Mouse (Mus musculus): ENCODE results near the gene Gm37240. TPM values are rescaled to one million over a fixed set of nuclear protein-coding genes. Genes with fewer than 3 reads are reported as not detected.

The Gm37240 gene
- polyA plus RNA-seq, 1 experiment from 2014 or later, result 3.0 TPM

DNA sequence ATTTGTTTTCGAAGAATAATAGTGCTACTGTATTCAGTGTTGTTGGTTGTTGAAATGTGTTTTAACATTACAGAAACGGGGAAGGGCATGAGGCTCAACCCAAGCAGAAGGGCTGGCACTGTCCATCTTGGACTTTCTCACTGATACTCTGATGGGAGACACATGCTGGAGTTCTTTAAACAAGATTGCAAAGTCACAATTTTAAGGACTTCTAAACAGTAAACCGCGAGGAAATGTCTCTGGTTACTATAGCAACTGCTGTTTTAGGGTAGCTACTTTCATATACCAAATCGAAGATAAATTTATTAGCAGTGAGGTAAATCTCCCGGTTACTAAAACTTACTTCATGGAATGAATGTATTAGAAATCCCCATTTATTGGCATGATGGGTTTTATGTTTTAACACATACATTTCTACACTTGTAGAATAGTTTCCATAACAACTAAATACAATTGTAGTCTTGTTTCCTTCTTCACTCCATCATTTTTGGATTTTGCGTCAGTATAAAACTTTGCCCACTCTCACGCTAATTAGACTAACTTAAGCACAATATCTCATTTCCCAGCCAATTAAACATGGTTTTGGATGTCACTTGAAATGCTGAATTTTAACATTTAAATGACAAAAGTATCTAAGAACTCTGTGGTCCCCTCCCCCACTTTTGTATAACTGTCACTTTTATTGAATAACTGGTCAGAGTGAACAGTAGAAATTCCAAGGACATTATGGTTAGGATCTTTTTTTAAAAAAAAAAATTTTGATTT lies 932.1 kb downstream of the Gm37240 start:
- Histone ChIP-seq H3K36me3 (0 out of 2 replicates have a peak, but pooled peaks cover 3% of the 10 kb centered on the region), H3K4me1 (peaks cover 9% of the 10 kb centered on the region), H3K27me3 (ENCODE audit: insufficient read depth, poor library complexity, severe bottlenecking) (no peaks in the 10 kb centered on the region), H3K9me3 (no peaks in the 10 kb centered on the region), H3K4me3 (no peak overlapping the region), H3K27ac (no peak overlapping the region)
- no peak for DNase-seq (ENCODE audit: low spot score)
- 87% methylated on average over 8 of the region's 8 CpGs for WGBS

DNA sequence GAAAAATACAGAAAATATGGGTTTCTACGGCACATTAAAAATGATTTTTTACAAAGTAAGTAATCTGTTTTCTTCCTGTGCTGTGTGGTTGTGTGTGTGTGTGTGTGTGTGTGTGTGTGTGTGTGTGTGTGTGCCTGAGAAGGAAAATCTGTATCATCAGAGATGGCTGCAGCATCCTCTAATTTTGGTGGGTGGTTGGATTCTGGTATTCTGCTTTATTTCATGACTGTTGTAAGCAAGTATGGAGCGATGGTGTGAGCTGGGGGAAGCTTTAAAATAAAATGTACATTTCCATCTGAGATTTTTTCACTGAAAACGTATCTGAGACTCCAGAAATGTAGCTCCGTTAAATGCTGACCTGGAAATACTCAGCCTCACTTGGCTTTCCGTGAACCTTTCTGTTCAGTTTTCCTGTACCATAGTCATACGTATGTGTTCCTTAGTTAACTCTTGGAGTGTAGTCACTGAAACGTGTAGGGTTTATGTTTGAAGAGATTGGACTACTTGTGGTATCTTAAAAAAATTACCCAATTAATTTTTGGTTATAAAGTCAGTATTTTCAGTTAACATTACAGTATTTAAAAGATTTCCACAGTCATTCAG lies 934.6 kb downstream of the Gm37240 start:
- H3K9me3 ChIP-seq, result no peaks in the 10 kb centered on the region
- H3K4me3 ChIP-seq, result peak overlapping the region; percentile 51
- DNase-seq (ENCODE audit: low spot score), result no peak
- H3K27me3 ChIP-seq (ENCODE audit: insufficient read depth, poor library complexity, severe bottlenecking), result no peaks in the 10 kb centered on the region
- peak overlapping the region; percentile 67; the same call in 1 of the 2 replicates for H3K27ac ChIP-seq
- no peaks in the 10 kb centered on the region for H3K36me3 ChIP-seq
- 84% methylated on average over 7 of the region's 7 CpGs for WGBS
- H3K4me1 ChIP-seq, result peaks cover 13% of the 10 kb centered on the region

- H3K27me3 ChIP-seq (ENCODE audit: insufficient read depth, poor library complexity, severe bottlenecking), result no peaks in the 10 kb centered on the region
- H3K27ac ChIP-seq, result peak overlapping the region; percentile 67; the same call in 1 of the 2 replicates
- WGBS, result 49% methylated on average over 13 of the region's 13 CpGs
- DNase-seq (ENCODE audit: low spot score), result peak; percentile 76
- H3K4me1 ChIP-seq, result peaks cover 13% of the 10 kb centered on the region
- no peaks in the 10 kb centered on the region for H3K36me3 ChIP-seq
- no peaks in the 10 kb centered on the region for H3K9me3 ChIP-seq
- H3K4me3 ChIP-seq, result peak overlapping the region; percentile 51
Observed at GRCm38 (mm10) chr3:84952135-84952534, 935.2 kb downstream of the Gm37240 start.

DNA sequence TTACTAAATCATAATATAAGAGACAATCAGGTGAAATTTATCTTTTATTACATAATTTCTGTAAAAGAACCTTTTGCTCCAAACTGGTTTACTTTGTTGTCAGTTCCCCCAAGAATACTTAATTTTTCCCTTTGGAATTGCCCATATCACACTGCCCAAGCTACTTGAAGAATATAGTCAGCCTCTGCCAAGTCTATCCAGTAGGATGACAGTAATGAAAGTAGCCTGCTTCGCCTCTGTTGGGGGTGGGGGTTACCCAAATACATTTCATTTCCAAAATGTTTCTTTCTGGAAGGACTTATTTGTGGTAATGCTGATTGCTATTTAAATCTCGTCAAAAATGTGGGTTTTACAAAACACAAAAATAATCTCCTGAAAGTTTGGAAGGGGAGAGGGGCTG lies 935.6 kb downstream of the Gm37240 start:
- WGBS, result 67% methylated on average over 2 of the region's 2 CpGs
- Histone ChIP-seq H3K4me3 (peak overlapping the region; percentile 51), H3K36me3 (no peaks in the 10 kb centered on the region), H3K27ac (peak overlapping the region; percentile 67; the same call in 1 of the 2 replicates), H3K9me3 (no peaks in the 10 kb centered on the region), H3K27me3 (ENCODE audit: insufficient read depth, poor library complexity, severe bottlenecking) (no peaks in the 10 kb centered on the region), H3K4me1 (peaks cover 13% of the 10 kb centered on the region)
- no peak for DNase-seq (ENCODE audit: low spot score)

GRCm38 (mm10) chr3:84949387-84949786 lies 937.9 kb downstream of the Gm37240 start:
- no peak for DNase-seq (ENCODE audit: low spot score)
- H3K36me3 ChIP-seq, result no peaks in the 10 kb centered on the region
- peaks cover 13% of the 10 kb centered on the region for H3K4me1 ChIP-seq
- H3K27ac ChIP-seq, result no peak overlapping the region
- no peak overlapping the region for H3K4me3 ChIP-seq
- no peaks in the 10 kb centered on the region for H3K27me3 ChIP-seq (ENCODE audit: insufficient read depth, poor library complexity, severe bottlenecking)
- H3K9me3 ChIP-seq, result no peaks in the 10 kb centered on the region
- 85% methylated on average over 4 of the region's 4 CpGs for WGBS

DNA sequence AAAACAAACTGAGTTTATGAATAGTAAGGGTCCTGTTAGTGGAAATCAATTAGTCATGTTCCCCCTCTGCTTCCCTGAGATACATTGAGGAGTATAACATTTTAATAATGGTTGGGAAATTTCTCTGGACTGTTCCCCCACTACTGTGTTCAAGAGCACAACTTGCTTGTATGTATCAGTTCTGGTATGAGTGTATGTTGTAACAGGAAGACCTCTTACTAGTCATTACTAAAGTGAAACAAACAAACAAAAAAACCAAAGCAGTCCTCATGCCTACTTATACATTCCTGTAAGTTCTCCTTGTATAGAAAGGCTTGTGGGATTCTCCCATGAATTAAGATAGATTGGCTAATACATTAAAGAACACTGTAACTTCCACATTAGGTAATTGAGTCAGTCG lies 940.9 kb downstream of the Gm37240 start:
- H3K9me3 ChIP-seq, result no peaks in the 10 kb centered on the region
- H3K4me1 ChIP-seq, result peaks cover 4% of the 10 kb centered on the region; the same call in 1 of the 2 replicates
- WGBS, result 86% methylated on average over 1 of the region's 1 CpGs
- no peak overlapping the region for H3K27ac ChIP-seq
- H3K4me3 ChIP-seq, result no peak overlapping the region
- H3K36me3 ChIP-seq, result no peaks in the 10 kb centered on the region
- H3K27me3 ChIP-seq (ENCODE audit: insufficient read depth, poor library complexity, severe bottlenecking), result no peaks in the 10 kb centered on the region
- no peak for DNase-seq (ENCODE audit: low spot score)

DNA sequence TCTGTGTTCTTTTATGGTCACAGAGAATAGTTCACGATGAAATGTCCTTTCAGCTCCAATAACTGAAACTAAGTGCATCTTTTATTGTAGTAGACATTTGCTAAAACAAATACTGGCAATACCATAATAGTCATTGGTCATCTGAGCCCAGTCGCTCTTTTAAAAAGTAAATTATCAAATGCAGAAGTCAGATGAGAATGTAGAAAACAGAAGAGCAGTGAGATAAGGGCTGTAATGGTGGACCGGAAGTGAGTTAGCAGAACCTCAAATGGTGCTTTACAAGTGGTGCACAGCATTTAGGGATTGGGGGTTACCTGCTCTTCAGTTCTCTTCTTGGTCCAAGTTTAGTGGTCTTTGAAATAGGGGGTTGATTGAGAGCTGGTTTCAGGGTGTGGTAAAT lies 942.4 kb downstream of the Gm37240 start:
- Histone ChIP-seq H3K27me3 (ENCODE audit: insufficient read depth, poor library complexity, severe bottlenecking) (no peaks in the 10 kb centered on the region), H3K4me1 (peaks cover 4% of the 10 kb centered on the region; the same call in 1 of the 2 replicates), H3K4me3 (no peak overlapping the region), H3K9me3 (no peaks in the 10 kb centered on the region), H3K27ac (no peak overlapping the region), H3K36me3 (no peaks in the 10 kb centered on the region)
- DNase-seq (ENCODE audit: low spot score), result no peak
- 90% methylated on average over 3 of the region's 3 CpGs for WGBS

GRCm38 (mm10) chr3:84937360-84938355 lies 949.7 kb downstream of the Gm37240 start:
- 81% methylated on average over 12 of the region's 12 CpGs for WGBS
- DNase-seq (ENCODE audit: low spot score), result no peak
- no peaks in the 10 kb centered on the region for H3K4me1 ChIP-seq
- no peak overlapping the region for H3K4me3 ChIP-seq
- no peaks in the 10 kb centered on the region for H3K9me3 ChIP-seq
- no peaks in the 10 kb centered on the region for H3K36me3 ChIP-seq
- no peaks in the 10 kb centered on the region for H3K27me3 ChIP-seq (ENCODE audit: insufficient read depth, poor library complexity, severe bottlenecking)
- no peak overlapping the region for H3K27ac ChIP-seq

- Histone ChIP-seq H3K27me3 (ENCODE audit: insufficient read depth, poor library complexity, severe bottlenecking) (no peaks in the 10 kb centered on the region), H3K4me3 (no peak overlapping the region), H3K27ac (no peak overlapping the region), H3K36me3 (no peaks in the 10 kb centered on the region), H3K9me3 (no peaks in the 10 kb centered on the region), H3K4me1 (no peaks in the 10 kb centered on the region)
- WGBS, result 75% methylated on average over 5 of the region's 5 CpGs
- no peak for DNase-seq (ENCODE audit: low spot score)
Observed at GRCm38 (mm10) chr3:84936956-84937355, 950.4 kb downstream of the Gm37240 start.

- Histone ChIP-seq H3K4me3 (no peak overlapping the region), H3K9me3 (no peaks in the 10 kb centered on the region)
Observed at GRCm38 (mm10) chr3:84936252-84936651, 951.1 kb downstream of the Gm37240 start.

GRCm38 (mm10) chr3:84935729-84936128 lies 951.6 kb downstream of the Gm37240 start:
- DNase-seq (ENCODE audit: low spot score), result no peak
- Histone ChIP-seq H3K4me1 (no peaks in the 10 kb centered on the region), H3K36me3 (no peaks in the 10 kb centered on the region), H3K27ac (no peak overlapping the region), H3K4me3 (no peak overlapping the region), H3K9me3 (no peaks in the 10 kb centered on the region), H3K27me3 (ENCODE audit: insufficient read depth, poor library complexity, severe bottlenecking) (no peaks in the 10 kb centered on the region)
- 75% methylated on average over 1 of the region's 1 CpGs for WGBS

More at GRCm38 (mm10) chr3:84936252-84936651, 951.1 kb downstream of the Gm37240 start:
- H3K27ac ChIP-seq, result no peak overlapping the region
- no peaks in the 10 kb centered on the region for H3K4me1 ChIP-seq
- no peak for DNase-seq (ENCODE audit: low spot score)
- WGBS, result 61% methylated on average over 2 of the region's 2 CpGs
- no peaks in the 10 kb centered on the region for H3K27me3 ChIP-seq (ENCODE audit: insufficient read depth, poor library complexity, severe bottlenecking)
- no peaks in the 10 kb centered on the region for H3K36me3 ChIP-seq

DNA sequence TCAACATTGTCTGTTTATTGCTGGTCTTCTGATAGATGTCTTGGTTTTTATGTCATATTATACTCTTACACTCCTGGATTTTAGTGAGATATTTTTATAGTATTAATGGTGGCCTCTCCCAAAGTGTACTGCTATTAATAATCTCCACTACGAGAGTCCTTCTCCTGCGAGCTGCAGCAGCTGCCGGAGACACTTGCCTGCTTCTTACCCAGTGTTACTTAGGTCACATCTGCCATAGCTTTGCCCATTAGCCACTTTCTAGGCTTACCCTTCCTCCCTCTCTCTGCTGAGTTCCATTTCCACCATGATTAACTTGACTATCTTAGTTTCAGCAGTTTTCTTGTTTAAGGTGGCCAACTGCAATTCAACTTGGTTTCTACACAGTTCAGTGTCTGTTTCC lies 956.6 kb downstream of the Gm37240 start:
- Histone ChIP-seq H3K27me3 (ENCODE audit: insufficient read depth, poor library complexity, severe bottlenecking) (no peaks in the 10 kb centered on the region), H3K4me3 (no peak overlapping the region), H3K4me1 (no peaks in the 10 kb centered on the region), H3K27ac (no peak overlapping the region), H3K9me3 (no peaks in the 10 kb centered on the region), H3K36me3 (no peaks in the 10 kb centered on the region)
- no peak for DNase-seq (ENCODE audit: low spot score)
- WGBS, result 56% methylated on average over 3 of the region's 3 CpGs
